Mouse (Mus musculus): ENCODE measurements at regions not wholly inside any gene's neighbourhood (a gene's known extent, or its start where the extent isn't known, plus 50 kb on each side); places are given as distances from the start of the nearest gene placed in this dataset.

DNA sequence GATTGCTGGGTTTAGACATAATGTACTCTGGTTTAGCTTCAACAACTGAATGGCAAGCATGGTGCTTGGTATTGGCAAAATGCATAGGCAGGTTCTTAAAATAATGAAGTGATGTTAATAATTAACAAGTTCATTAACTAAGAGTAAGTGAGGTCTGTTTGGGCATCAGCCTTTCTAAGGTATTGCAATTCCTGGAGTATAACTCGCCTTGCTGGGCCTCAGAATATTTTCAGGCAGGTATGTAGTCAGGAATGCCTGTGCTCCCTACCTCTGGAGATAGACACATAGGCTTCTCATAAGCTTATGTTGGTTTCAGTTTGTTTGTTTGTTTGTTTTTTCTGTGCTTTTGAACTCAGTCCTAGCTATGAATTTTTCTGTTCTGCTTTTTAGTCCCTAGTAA, 731.0 kb upstream of the A1bg start:
- no peak for TF ChIP-seq CEBPB (IDR thresholded peaks at IDR 0.05; ENCODE audit: insufficient read depth, poor library complexity, severe bottlenecking)
- TF ChIP-seq MAX (IDR thresholded peaks at IDR 0.05; ENCODE audit: low read depth), result no peak
- TF ChIP-seq POLR2A (IDR thresholded peaks at IDR 0.05; ENCODE audit: insufficient read length, low read depth), result no peak
- no peak for TF ChIP-seq POLR2AphosphoS2 (IDR thresholded peaks at IDR 0.05; ENCODE audit: insufficient read length, low read depth)

All from myocyte (in vitro differentiated cells).